Mouse (Mus musculus) mesoderm, embryonic 11.5 days (tissue): ENCODE data around the gene C1qa.
A peak's percentile ranks its signal among the peaks of the same experiment; 100 is the strongest.

Experiments
- DNase-seq: peaks from one replicate; pipeline ENCODE4 v3.0.0-alpha.2; 2012; ENCODE audit warnings: low read depth, low spot score

The C1qa gene

GRCm38 (mm10) chr4:136863517-136863916 lies 35.1 kb downstream of the C1qa start:
- DNase-seq = no peak

DNA sequence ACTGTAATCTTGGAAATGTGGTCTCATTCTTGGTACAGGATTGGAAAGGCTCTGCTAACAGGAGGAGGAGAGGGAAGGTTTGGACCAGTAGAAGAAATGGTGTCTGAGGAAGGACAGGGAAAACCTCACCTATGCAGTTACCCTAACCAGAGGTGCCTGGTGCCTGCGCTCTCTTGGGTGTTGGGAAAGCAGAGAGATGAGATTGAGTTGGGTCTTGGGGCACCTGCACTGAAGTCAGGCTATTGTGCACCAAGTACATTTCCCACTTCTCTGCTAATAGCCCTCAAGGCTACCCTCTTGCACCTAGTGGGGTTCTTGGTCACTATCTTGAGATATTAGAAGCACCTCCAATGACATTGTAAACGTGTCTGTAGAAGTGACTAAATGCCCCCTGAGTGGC lies 36.2 kb downstream of the C1qa start:
- DNase-seq = no peak

GRCm38 (mm10) chr4:136861806-136862205 lies 36.8 kb downstream of the C1qa start:
- peak; percentile 34 for DNase-seq

DNA sequence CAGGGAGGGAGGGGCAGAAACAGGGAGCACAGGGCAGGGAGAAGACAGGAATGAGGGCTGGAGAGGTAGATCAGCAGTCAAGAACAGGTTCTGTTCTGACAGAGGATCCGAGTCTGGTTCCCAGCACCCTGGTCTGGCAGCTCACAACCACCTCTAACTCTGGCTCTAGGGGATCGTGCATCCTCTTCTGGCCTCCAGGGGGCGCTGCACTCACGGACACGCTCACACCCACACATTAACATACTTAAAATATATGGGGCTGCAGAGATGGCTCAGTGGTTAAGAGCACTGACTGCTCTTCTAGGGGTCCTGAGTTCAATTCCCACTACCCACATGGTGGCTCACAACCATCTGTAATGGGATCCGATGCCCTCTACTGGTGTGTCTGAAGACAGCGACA lies 38.6 kb downstream of the C1qa start:
- DNase-seq = no peak

GRCm38 (mm10) chr4:136855081-136855480 lies 43.5 kb downstream of the C1qa start:
- no peak for DNase-seq

DNA sequence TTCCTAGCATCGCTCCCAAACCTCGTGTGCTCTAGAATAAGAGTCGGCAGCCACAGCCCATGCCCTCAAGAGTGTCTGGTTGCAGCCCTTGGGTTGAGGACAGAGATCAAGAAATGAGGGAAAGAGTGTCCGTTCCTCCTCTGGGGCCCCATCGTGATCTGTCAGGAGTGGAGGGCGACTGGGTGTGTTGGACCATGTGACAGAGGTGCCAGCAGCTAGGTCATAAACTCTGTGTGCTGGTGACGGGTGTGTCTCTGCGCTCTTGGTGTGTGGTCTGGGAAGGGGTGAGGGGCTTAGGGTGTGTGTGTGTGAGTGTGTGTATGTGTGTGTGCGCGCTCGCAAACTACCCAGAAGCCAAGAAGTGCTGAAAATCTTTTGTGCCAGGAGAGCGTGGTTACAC lies 45.6 kb downstream of the C1qa start:
- no peak for DNase-seq

- DNase-seq = no peak
Measured at GRCm38 (mm10) chr4:136852119-136852518, 46.5 kb downstream of the C1qa start.

DNA sequence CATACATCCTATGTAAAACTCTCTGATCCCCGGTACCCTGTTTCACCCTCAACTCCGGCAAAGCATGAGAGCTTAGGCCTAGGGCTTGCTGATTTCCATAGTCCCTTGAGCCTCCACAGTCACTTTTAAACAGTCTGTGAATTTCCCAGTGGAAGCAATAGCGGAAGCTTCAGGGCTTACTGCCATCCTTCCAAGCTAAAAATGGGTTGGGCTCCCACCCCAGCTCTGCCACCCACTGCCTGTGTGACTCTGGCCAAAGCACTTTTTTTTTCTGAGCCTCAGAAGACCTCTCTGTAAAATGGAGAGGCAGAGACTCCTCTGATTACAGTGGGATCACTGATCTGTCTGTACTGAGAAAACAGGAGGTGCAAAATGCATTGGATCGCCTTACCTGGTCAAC lies 50.0 kb downstream of the C1qa start:
- DNase-seq = no peak

DNA sequence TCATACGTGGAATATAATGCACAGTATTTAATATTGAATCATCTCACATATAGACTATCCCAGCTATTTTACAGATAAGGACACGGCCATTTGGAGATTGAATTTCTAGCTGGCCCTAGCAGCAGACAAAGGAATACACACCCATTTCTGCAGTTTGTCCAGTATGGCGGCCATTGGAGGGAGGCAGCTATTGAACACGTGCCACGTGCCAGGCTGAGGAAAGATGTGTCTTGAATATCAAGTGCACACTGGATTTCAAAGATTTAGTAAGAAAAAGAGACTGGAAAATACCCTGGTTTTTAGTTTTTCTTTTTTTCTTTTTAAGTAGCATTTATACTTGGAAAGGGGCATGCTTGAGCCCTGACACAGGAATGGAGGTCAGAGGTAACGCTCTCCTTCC lies 51.4 kb downstream of the C1qa start:
- no peak for DNase-seq
